In the genomic region with DNA sequence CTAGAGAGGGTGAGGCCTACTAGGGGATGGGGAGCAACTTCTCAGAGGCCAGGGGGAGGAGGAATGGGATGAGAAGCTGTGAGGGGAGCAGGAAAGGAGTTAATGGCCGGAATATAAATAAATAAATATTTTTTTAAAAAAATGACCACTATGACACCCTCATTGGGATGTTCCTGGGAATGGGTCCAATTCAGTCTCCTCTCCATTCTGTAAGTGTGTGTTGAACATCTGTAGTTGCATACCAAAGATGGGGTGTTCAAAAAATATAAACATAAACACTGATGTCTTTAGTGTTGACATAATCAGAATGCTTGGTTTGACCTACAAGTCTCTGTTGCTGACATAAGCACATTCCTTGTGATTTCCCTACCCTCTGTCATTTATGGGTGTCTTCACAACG, we compare ENCODE assay signal across 27 mouse cellular contexts.
"Had no signal": no experiment of that assay in that cellular context is flagged by ENCODE, and none has a peak within 500 bp of the region (broad histone marks: within the 10 kb centered on the region; RNA-seq: fewer than 3 reads in every experiment).

No protein-coding gene starts in this region.

- H3K27me3 ChIP-seq: embryonic facial prominence, embryonic 12.5 days; embryonic facial prominence, embryonic 13.5 days; embryonic facial prominence, embryonic 15.5 days; forebrain, embryonic 12.5 days; forebrain, embryonic 13.5 days; forebrain, embryonic 15.5 days had no signal

- H3K4me2 ChIP-seq: embryonic facial prominence, embryonic 12.5 days; embryonic facial prominence, embryonic 13.5 days; embryonic facial prominence, embryonic 15.5 days; forebrain, embryonic 12.5 days; forebrain, embryonic 13.5 days; forebrain, embryonic 15.5 days had no signal

- ATAC-seq: forebrain, embryonic 13.5 days; forebrain, embryonic 14.5 days; forebrain, embryonic 15.5 days; forebrain, embryonic 16.5 days; forebrain, postnatal 0 days had no signal

- H3K9me3 ChIP-seq: embryonic facial prominence, embryonic 10.5 days; embryonic facial prominence, embryonic 12.5 days; embryonic facial prominence, embryonic 13.5 days; embryonic facial prominence, embryonic 15.5 days; forebrain, embryonic 10.5 days; forebrain, embryonic 12.5 days; forebrain, embryonic 13.5 days; forebrain, embryonic 15.5 days had no signal

- DNase-seq: cerebellum, adult 18-20 months; cerebellum, adult 2 months; cerebellum, adult 8-10 months; cerebellum, adult 9-10 months; cerebellum, adult 9-11 months; cerebellum, postnatal 10 days; cerebellum, postnatal 14 days; cerebellum, postnatal 25 days; cerebellum, postnatal 36 days; embryo, embryonic 11 days; forebrain, postnatal 0 days; gastrocnemius, adult 2 months; gastrocnemius, postnatal 10 days; gastrocnemius, postnatal 14 days; gastrocnemius, postnatal 25 days; gastrocnemius, postnatal 36 days had no signal

- H3K4me1 ChIP-seq: embryonic facial prominence, embryonic 10.5 days; embryonic facial prominence, embryonic 12.5 days; embryonic facial prominence, embryonic 13.5 days; embryonic facial prominence, embryonic 15.5 days; forebrain, embryonic 12.5 days; forebrain, embryonic 13.5 days; forebrain, embryonic 15.5 days had no signal

- H3K27ac ChIP-seq: embryonic facial prominence, embryonic 10.5 days; embryonic facial prominence, embryonic 12.5 days; embryonic facial prominence, embryonic 13.5 days; embryonic facial prominence, embryonic 15.5 days; forebrain, embryonic 10.5 days; forebrain, embryonic 12.5 days; forebrain, embryonic 13.5 days; forebrain, embryonic 15.5 days; gastrocnemius, adult 2 months had no signal

- H3K9ac ChIP-seq: embryonic facial prominence, embryonic 12.5 days; embryonic facial prominence, embryonic 13.5 days; embryonic facial prominence, embryonic 15.5 days; forebrain, embryonic 12.5 days; forebrain, embryonic 13.5 days; forebrain, embryonic 15.5 days; forebrain, postnatal 0 days had no signal

- H3K4me3 ChIP-seq: embryonic facial prominence, embryonic 10.5 days; embryonic facial prominence, embryonic 12.5 days; embryonic facial prominence, embryonic 13.5 days; embryonic facial prominence, embryonic 15.5 days; erythroblast, embryonic 14.5 days; forebrain, embryonic 10.5 days; forebrain, embryonic 12.5 days; forebrain, embryonic 13.5 days; forebrain, embryonic 15.5 days; gastrocnemius, adult 2 months had no signal

- H3K36me3 ChIP-seq: embryonic facial prominence, embryonic 10.5 days; embryonic facial prominence, embryonic 12.5 days; embryonic facial prominence, embryonic 13.5 days; embryonic facial prominence, embryonic 15.5 days; forebrain, embryonic 10.5 days; forebrain, embryonic 12.5 days; forebrain, embryonic 15.5 days had no signal
